Comparison of ENCODE assay signal across 13 mouse cellular contexts in the genomic region with DNA sequence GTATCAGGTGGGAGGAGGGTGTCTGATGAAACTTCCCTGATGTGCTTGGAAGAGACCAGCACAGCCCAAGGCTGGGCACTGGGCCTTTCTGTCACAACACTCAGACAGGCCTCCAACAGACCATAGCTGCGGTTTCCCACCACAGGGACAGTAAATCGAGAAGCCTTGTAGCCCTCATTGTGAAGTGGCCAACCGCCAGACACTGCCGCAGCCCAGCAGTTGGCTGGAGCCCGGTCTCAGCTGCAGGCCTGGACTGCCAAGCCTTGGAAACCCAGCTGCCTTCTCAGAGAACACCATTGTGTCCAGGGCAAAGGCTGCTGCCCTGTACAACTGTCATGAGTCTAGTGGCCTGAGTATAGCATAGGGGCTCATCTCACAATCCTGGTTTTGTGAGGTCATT. TPM values are rescaled to one million over a fixed set of nuclear protein-coding genes. Genes with fewer than 3 reads are reported as not detected.
DNase-seq lines count a peak whose midpoint lies in the region; TF ChIP-seq lines count a peak whose summit lies in the region.
"Had no signal": no experiment of that assay in that cellular context is flagged by ENCODE, and none has a peak within 500 bp of the region (broad histone marks: within the 10 kb centered on the region; RNA-seq: fewer than 3 reads in every experiment).

No protein-coding gene starts in this region.

- DNase-seq in heart, postnatal 10 days: peak; percentile 6 to 16
- DNase-seq in heart, postnatal 36 days: no peak
- DNase-seq in frontal cortex, postnatal 10 days (ENCODE audit: low spot score in 2 of 2): peak; percentile 39 to 45
- DNase-seq in layer of hippocampus, adult 8-10 months (ENCODE audit: low spot score in 2 of 2): peak; percentile 65 to 71
- DNase-seq in right cerebral cortex, postnatal 25 days: peak; percentile 17
- no peak for DNase-seq in lung, adult 2 months
- no peak for DNase-seq in spleen, postnatal 4 days (ENCODE audit: low spot score in 2 of 2)
- DNase-seq: adrenal gland, postnatal 25 days; heart, adult 18-20 months; midbrain, embryonic 14.5 days; thymus, postnatal 14 days had no signal

- TF ChIP-seq POLR2A in lung, adult 2 months (IDR thresholded peaks at IDR 0.05; ENCODE audit: borderline replicate concordance, extremely low read depth, low read depth, low read length): no peak

- intact Hi-C loops in heart, postnatal 10 days (cut with DNase I): no loop called here
- intact Hi-C loops in heart, postnatal 36 days (cut with DNase I): no loop called here

- WGBS in lung, adult 2 months: 53% methylated on average over 5 of the region's 5 CpGs

- H3K4me1 ChIP-seq in lung, adult 2 months (ENCODE audit: control insufficient read depth, insufficient read depth, low read length): no peaks in the 10 kb centered on the region
- H3K4me1 ChIP-seq: hindbrain, embryonic 10.5 days had no signal

- no peak for TF ChIP-seq CTCF in lung, adult 2 months (IDR thresholded peaks at IDR 0.05; ENCODE audit: insufficient read depth, low read length)

- no peak overlapping the region for H3K4me3 ChIP-seq in lung, adult 2 months (replicated peaks; ENCODE audit: extremely low read depth, low read depth, low read length)
- H3K4me3 ChIP-seq: hindbrain, embryonic 10.5 days had no signal

RNA-seq across cellular contexts. Expression of a gene that starts 18.6 kb away (rescaled TPM):
- total RNA-seq in heart, postnatal 10 days (2021): 10 to 100 TPM; 10.5 to 10.6 TPM
- 10 to 100 TPM; 10.2 to 11.8 TPM for total RNA-seq in heart, postnatal 36 days (2021)
- total RNA-seq in layer of hippocampus, adult 8-10 months (2022): 10 to 100 TPM; 13.1 to 16.1 (median 13.7) TPM
- polyA plus RNA-seq in lung, adult 2 months (2012; rRNA removed): 7.5 and 9.5 TPM in 2 replicates

RNA-seq across cellular contexts. Expression of a gene that starts 26.7 kb away (rescaled TPM):
- total RNA-seq in heart, postnatal 10 days (2021): 10 to 100 TPM; 48.7 to 51.9 TPM
- total RNA-seq in heart, postnatal 36 days (2021): 10 to 100 TPM; 44.3 to 46.0 TPM
- total RNA-seq in layer of hippocampus, adult 8-10 months (2022): 10 to 100 TPM; 26.9 to 33.8 (median 29.7) TPM
- polyA plus RNA-seq in lung, adult 2 months (2012; rRNA removed): 36.0 and 53.8 TPM in 2 replicates

RNA-seq across cellular contexts. Expression of a gene that starts 26.8 kb away (rescaled TPM):
- total RNA-seq in heart, postnatal 10 days (2021): 1 to 10 TPM; 3.8 to 4.7 TPM
- total RNA-seq in heart, postnatal 36 days (2021): 1 to 10 TPM; 3.1 to 4.2 TPM
- 10 to 100 TPM; 24.7 to 35.6 (median 30.4) TPM for total RNA-seq in layer of hippocampus, adult 8-10 months (2022)
- polyA plus RNA-seq in lung, adult 2 months (2012; rRNA removed): 4.1 and 5.1 TPM in 2 replicates

RNA-seq across cellular contexts. Expression of a gene that starts 27.4 kb away (rescaled TPM):
- total RNA-seq in heart, postnatal 10 days (2021): under 1 TPM; 0.25 to 0.26 TPM
- total RNA-seq in heart, postnatal 36 days (2021): under 1 TPM; 0.31 to 0.33 TPM
- 10 to 100 TPM; 11.2 to 13.3 (median 12.2) TPM for total RNA-seq in layer of hippocampus, adult 8-10 months (2022)
- polyA plus RNA-seq in lung, adult 2 months (2012; rRNA removed): 0.20 and 0.32 TPM in 2 replicates
- polyA plus RNA-seq: liver, embryonic 16.5 days had no signal

RNA-seq across cellular contexts. Expression of a gene that starts 33.0 kb away (rescaled TPM):
- total RNA-seq in heart, postnatal 10 days (2021): not detected
- total RNA-seq in heart, postnatal 36 days (2021): not detected
- total RNA-seq in layer of hippocampus, adult 8-10 months (2022): 1 to 10 TPM; 6.2 to 9.8 (median 7.9) TPM
- not detected in 2 replicates for polyA plus RNA-seq in lung, adult 2 months (2012; rRNA removed)
- total RNA-seq: heart, adult 18-20 months had no signal
- polyA plus RNA-seq: liver, embryonic 16.5 days had no signal

Comparison
In these comparisons a context has a peak if more than half of its experiments do, and no peak if none do; other contexts are left out.
1. DNase-seq: peak in heart, postnatal 10 days (2 of 2), frontal cortex, postnatal 10 days (2 of 2), layer of hippocampus, adult 8-10 months (2 of 2) and right cerebral cortex, postnatal 25 days (single experiment); none in heart, postnatal 36 days (0 of 2), lung, adult 2 months (single experiment) and spleen, postnatal 4 days (0 of 2).
2. RNA of a gene that starts 26.8 kb away (total RNA-seq): 24.7 to 35.6 TPM in layer of hippocampus, adult 8-10 months; 3.8 to 4.7 TPM in heart, postnatal 10 days and 3.1 to 4.2 TPM in heart, postnatal 36 days; every median in the first group is over 4 times any median in the second.